Mouse (Mus musculus) forebrain, embryonic 12.5 days (tissue): Measurements from ENCODE around the gene Kctd2. TPM values are rescaled to one million over a fixed set of nuclear protein-coding genes. Genes with fewer than 3 reads are reported as not detected.
"Not testable (repeated sequence)": the region's sequence is repeated elsewhere in the genome, so short reads cannot be mapped to it uniquely, and the experiment has no call there.

ENCODE experiments used
- ATAC-seq: fragments of 200-750 bp; cut with Nextera tagmentation; 2 replicates; pipeline ENCODE4 v1.8.0; 2017; ENCODE audit warnings: moderate TSS enrichment; ENCODE audit not compliant: low FRiP score
- H3K27ac ChIP-seq: fragments of 300-500 bp; sonication (generic); 2 replicates; pipeline ENCODE4 v1.5.1; 2016; ENCODE audit warnings: mild to moderate bottlenecking
- H3K27me3 ChIP-seq: fragments of 300-500 bp; sonication (generic); 2 replicates; pipeline ENCODE4 v1.6.1; 2016; ENCODE audit warnings: mild to moderate bottlenecking
- H3K36me3 ChIP-seq: fragments of 300-500 bp; sonication (generic); replicated peaks from 2 replicates; pipeline ENCODE4 v1.6.1; 2016; ENCODE audit warnings: mild to moderate bottlenecking
- H3K4me1 ChIP-seq: fragments of 300-500 bp; sonication (generic); 2 replicates; pipeline ENCODE4 v1.6.1; 2016
- H3K4me2 ChIP-seq: fragments of 300-500 bp; sonication (generic); 2 replicates; pipeline ENCODE4 v1.6.1; 2016; ENCODE audit warnings: mild to moderate bottlenecking, moderate library complexity
- H3K4me3 ChIP-seq: fragments of 300-500 bp; sonication (generic); replicated peaks from 2 replicates; pipeline ENCODE4 v1.5.1; 2016; ENCODE audit warnings: mild to moderate bottlenecking
- H3K9ac ChIP-seq: fragments of 300-500 bp; sonication (generic); 2 replicates; pipeline ENCODE4 v1.6.1; 2016; ENCODE audit warnings: mild to moderate bottlenecking
- H3K9me3 ChIP-seq: fragments of 300-500 bp; sonication (generic); 2 replicates; pipeline ENCODE4 v1.6.1; 2016
- WGBS: fragments of 180-500 bp; shearing (Covaris S2); methylation state at CpG from one replicate; pipeline ENCODE4 v1.1.7; 2016; 5-methylcytosine and 5-hydroxymethylcytosine counted together
- polyA plus RNA-seq: library from polyadenylated mRNA; unstranded; fragments of >200 nt; fragmentation: Nextera tagmentation; extraction: Ambion mirVana; gene quantifications from 2 replicates; pipeline ENCODE4 v1.2.1, GENCODE M21; 2016

Kctd2 gene
- polyA plus RNA-seq, 1 experiment from 2014 or later = 29.8 TPM

GRCm38 (mm10) chr11:115463397-115463796, 43.5 kb downstream of the Kctd2 start:
- Histone ChIP-seq H3K9me3 (no peaks in the 10 kb centered on the region), H3K4me2 (no peak overlapping the region), H3K9ac (no peak overlapping the region), H3K27ac (no peak overlapping the region), H3K4me3 (no peak overlapping the region), H3K36me3 (no peaks in the 10 kb centered on the region), H3K4me1 (peaks cover 8% of the 10 kb centered on the region; the same call in 1 of the 2 replicates), H3K27me3 (no peaks in the 10 kb centered on the region)
- WGBS = 77% methylated on average over 11 of the region's 11 CpGs
- no peak for ATAC-seq

DNA sequence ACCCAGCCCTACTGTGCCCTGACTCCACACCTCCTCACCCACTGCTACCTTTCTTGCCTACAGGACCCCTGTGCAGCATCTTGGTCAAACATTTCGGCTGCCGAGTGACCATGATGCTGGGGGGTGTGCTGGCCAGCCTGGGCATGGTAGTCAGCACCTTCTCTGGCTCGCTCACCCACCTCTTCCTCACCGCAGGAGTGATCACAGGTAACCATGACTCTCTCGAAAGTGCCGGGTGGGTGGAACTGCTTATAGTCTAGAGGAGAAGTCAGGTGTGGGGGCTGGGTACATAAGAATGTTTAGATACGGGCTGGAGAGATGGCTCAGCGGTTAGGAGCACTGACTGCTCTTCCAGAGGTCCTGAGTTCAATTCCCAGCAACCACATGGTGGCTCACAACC, 44.9 kb downstream of the Kctd2 start:
- 91% methylated on average over 8 of the region's 8 CpGs for WGBS
- peaks cover 8% of the 10 kb centered on the region; the same call in 1 of the 2 replicates for H3K4me1 ChIP-seq
- no peak for ATAC-seq
- no peak overlapping the region for H3K4me2 ChIP-seq
- no peaks in the 10 kb centered on the region for H3K27me3 ChIP-seq
- H3K36me3 ChIP-seq = no peaks in the 10 kb centered on the region
- no peak overlapping the region for H3K27ac ChIP-seq
- no peak overlapping the region for H3K9ac ChIP-seq
- H3K4me3 ChIP-seq = no peak overlapping the region
- H3K9me3 ChIP-seq = no peaks in the 10 kb centered on the region

DNA sequence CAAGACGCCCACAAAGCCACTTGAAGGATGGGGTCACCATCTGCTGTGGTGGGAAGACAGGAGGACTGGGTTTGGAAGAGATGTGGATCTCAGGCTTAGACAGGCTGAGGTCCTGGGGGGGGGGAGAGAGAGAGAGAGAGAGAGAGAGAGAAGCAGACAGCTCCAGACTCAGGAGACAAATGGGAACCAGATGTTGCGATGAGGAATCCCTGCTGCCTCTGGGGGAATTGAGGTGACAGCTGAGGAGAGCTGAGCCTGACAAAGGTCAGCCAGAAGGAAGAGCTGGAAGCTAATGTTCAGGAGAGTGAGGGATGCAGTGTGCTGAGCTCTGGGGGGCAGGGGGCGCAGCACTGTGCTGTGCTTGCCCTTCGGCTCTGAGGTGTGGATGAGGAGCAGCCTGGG, 47.3 kb downstream of the Kctd2 start:
- WGBS = 56% methylated on average over 4 of the region's 4 CpGs
- Histone ChIP-seq H3K9me3 (no peaks in the 10 kb centered on the region), H3K4me2 (no peak overlapping the region), H3K4me3 (no peak overlapping the region), H3K36me3 (no peaks in the 10 kb centered on the region), H3K27me3 (no peaks in the 10 kb centered on the region), H3K4me1 (peaks cover 7% of the 10 kb centered on the region; the same call in 1 of the 2 replicates), H3K9ac (no peak overlapping the region), H3K27ac (no peak overlapping the region)
- no peak for ATAC-seq

DNA sequence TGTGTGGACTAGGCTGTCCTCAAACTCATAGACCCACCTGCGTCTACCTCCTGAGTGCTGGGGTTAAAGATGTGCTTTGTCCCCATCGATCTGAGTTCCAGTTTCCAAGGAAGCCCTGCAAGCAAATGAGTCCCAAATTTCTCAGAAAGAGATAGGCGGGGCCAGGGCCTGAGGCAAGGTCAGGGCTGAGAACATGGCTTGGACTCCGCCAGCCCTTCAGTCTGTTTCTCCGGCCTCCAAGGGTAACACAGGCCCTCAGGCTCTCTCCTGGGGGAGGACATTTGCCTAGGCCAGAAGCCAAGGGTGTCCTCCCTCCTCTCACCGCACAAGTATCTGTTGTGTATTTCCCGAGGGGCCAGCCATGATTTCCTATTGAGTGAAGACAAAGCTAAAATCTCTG, 52.3 kb downstream of the Kctd2 start:
- WGBS = 87% methylated on average over 7 of the region's 7 CpGs
- Histone ChIP-seq H3K36me3 (no peaks in the 10 kb centered on the region), H3K4me2 (no peak overlapping the region), H3K4me1 (peaks cover 34% of the 10 kb centered on the region), H3K9me3 (no peaks in the 10 kb centered on the region), H3K27ac (no peak overlapping the region), H3K9ac (no peak overlapping the region), H3K27me3 (no peaks in the 10 kb centered on the region), H3K4me3 (no peak overlapping the region)
- no peak for ATAC-seq

- Histone ChIP-seq H3K4me1 (peaks cover 35% of the 10 kb centered on the region), H3K27ac (peak overlapping the region; percentile 74), H3K36me3 (no peaks in the 10 kb centered on the region), H3K4me3 (no peak overlapping the region), H3K27me3 (no peaks in the 10 kb centered on the region), H3K4me2 (peak overlapping the region; percentile 17), H3K9ac (no peak overlapping the region), H3K9me3 (no peaks in the 10 kb centered on the region)
- 30% methylated on average over 15 of the region's 15 CpGs for WGBS
- no peak; the same call in 1 of the 2 replicates for ATAC-seq
Observed at GRCm38 (mm10) chr11:115473626-115474275, 53.8 kb downstream of the Kctd2 start.

GRCm38 (mm10) chr11:115475025-115475757, 55.3 kb downstream of the Kctd2 start, which contains the start of gene Armc7:
Armc7 (plus strand) TSS chr11:115475667.
- Histone ChIP-seq H3K36me3 (no peaks in the 10 kb centered on the region), H3K9me3 (no peaks in the 10 kb centered on the region), H3K4me2 (peak within 1 kb of the TSS; percentile 99), H3K4me1 (peaks cover 35% of the 10 kb centered on the region), H3K4me3 (peak within 1 kb of the TSS; percentile 85), H3K9ac (peak within 1 kb of the TSS; percentile 79), H3K27ac (peak within 1 kb of the TSS; percentile 85), H3K27me3 (no peaks in the 10 kb centered on the region)
- ATAC-seq = peak; percentile 97
- under 1% methylated on average over 26 of the region's 26 CpGs for WGBS

DNA sequence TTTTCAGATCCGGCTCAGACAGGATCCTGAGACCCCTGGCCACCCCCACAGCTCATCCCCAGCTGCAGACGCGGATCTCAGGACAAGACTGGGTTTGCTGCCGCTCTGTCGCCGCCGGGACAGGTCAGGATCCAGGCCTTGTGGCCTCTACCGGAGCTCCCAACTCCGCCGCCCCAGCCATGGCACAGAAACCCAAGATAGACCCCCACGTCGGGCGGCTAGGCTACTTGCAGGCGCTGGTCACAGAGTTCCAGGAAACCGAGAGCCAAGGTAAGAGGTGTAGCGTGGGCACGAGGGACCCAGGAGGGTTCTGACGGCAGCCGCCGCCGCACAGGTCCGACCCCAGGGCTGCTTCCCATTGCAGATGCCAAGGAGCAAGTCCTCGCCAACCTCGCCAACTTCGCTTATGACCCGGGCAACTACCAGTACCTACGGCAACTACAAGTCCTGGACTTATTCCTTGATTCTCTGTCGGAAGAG, 55.9 kb downstream of the Kctd2 start:
- no peak; the same call in 1 of the 2 replicates for ATAC-seq

GRCm38 (mm10) chr11:115476630-115477029, 56.7 kb downstream of the Kctd2 start:
- 84% methylated on average over 4 of the region's 4 CpGs for WGBS
- H3K27me3 ChIP-seq, H3K27ac ChIP-seq, H3K9ac ChIP-seq, ATAC-seq, H3K9me3 ChIP-seq, H3K36me3 ChIP-seq: not testable (repeated sequence)
- Histone ChIP-seq H3K4me2 (peak overlapping the region; percentile 99), H3K4me3 (peak overlapping the region; percentile 85; the same call in 1 of the 2 replicates), H3K4me1 (peaks cover 35% of the 10 kb centered on the region)

More for the DNA sequence above, 55.9 kb downstream of the Kctd2 start:
- Histone ChIP-seq H3K27ac (no peak overlapping the region), H3K4me3 (peak overlapping the region; percentile 85), H3K4me1 (peaks cover 35% of the 10 kb centered on the region), H3K9me3 (no peaks in the 10 kb centered on the region), H3K27me3 (no peaks in the 10 kb centered on the region), H3K9ac (peak overlapping the region; percentile 79), H3K36me3 (no peaks in the 10 kb centered on the region), H3K4me2 (peak overlapping the region; percentile 99)
- whole genome bisulfite sequencing = 4% methylated on average over 28 of the region's 28 CpGs

DNA sequence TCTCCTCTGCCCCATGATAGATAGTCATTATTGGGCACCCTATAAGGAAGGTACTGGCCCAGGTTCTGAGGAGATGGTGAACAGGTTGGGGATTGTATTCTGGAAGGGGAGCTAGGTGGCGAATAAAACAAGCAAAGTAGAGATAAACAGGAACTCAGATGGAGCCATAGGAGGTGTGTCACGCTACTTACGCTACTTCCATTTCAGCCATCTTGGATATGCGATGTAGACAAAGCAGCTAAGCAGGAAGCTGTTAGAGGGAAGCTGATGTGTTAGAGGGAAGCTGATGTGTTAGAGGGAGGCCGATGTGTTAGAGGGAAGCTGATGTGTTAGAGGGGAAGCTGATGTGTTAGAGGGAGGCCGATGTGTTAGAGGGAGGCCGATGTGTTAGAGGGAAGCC, 57.5 kb downstream of the Kctd2 start:
- 90% methylated on average over 7 of the region's 7 CpGs for WGBS
- H3K36me3 ChIP-seq, H3K9me3 ChIP-seq, H3K9ac ChIP-seq, H3K27ac ChIP-seq, H3K4me3 ChIP-seq, H3K27me3 ChIP-seq, ATAC-seq, H3K4me2 ChIP-seq: not testable (repeated sequence)
- peaks cover 35% of the 10 kb centered on the region for H3K4me1 ChIP-seq

GRCm38 (mm10) chr11:115478296-115478938, 58.5 kb downstream of the Kctd2 start:
- 90% methylated on average over 9 of the region's 9 CpGs for WGBS
- H3K4me1 ChIP-seq = peaks cover 32% of the 10 kb centered on the region
- H3K27me3 ChIP-seq = no peaks in the 10 kb centered on the region
- ATAC-seq = no peak
- H3K27ac ChIP-seq = no peak overlapping the region
- H3K4me3 ChIP-seq = no peak overlapping the region
- H3K9me3 ChIP-seq = no peaks in the 10 kb centered on the region
- H3K9ac ChIP-seq = no peak overlapping the region
- no peaks in the 10 kb centered on the region for H3K36me3 ChIP-seq
- no peak overlapping the region for H3K4me2 ChIP-seq
